Mouse (Mus musculus) ovary, postnatal 14 days (tissue): ENCODE measurements at regions not wholly inside any gene's neighbourhood (a gene's known extent, or its start where the extent isn't known, plus 50 kb on each side); places are given as distances from the start of the nearest gene placed in this dataset.
"Not testable (repeated sequence)": the region's sequence is repeated elsewhere in the genome, so short reads cannot be mapped to it uniquely, and the experiment has no call there.

ENCODE experiments used
- DNase-seq: peaks from one replicate; pipeline ENCODE4 v3.0.0; 2022; ENCODE audit warnings: low spot score

DNA sequence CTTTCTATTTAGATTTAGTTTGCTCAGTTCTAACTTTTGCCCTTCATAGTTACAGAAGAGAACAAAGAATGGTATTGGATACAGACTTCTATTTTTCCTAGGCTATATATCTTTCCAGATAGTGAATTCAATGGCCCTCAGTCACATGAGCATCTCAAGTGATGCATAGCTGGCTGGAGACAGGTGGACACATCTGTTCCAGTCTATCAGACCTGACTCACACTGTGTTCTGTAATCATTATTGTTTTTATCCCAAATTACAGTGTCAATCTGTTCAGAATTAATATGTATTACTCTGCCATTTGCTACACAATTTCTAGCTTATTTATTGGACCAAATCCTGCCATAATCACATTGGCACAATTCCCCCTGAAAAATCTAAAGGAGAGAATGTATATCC, 298.0 kb upstream of the Foxg1 start:
- no peak for DNase-seq

DNA sequence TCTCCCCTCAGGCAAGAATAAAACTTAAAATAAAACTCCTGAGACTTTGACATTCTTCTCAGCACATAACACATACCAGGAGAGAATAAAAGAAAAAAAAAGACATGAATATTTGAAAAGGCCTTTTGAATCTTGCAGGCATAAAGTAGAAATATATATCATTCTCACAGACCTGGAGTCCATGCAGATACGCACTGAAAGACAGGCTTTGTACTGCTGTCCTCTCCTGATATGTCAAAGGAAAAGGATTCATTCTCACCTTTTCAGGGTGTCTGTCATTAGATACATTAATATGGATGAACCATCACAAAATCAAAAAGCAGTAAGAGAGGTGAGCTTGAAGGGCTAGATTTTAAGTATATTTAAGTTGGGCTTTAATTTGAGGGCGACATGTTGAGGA, 296.4 kb upstream of the Foxg1 start:
- no peak for DNase-seq

DNA sequence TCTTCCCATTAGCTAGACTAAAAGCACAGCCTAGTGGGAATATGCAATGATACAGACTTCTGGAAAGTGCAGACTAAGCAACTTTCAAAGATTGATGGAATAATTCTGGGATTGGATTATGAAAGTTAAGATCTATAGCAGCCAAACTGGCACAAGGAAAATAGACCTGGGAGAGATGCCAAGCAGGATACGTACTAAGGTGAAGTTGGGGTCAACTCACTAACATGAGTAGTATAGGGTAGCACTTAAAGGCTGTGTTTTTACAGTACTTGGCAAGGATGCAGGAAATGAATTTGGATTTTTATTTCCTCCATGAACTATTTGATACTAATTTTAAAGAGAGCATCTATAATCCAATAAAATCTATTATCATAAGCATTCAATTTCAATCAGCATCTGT, 292.3 kb upstream of the Foxg1 start:
- no peak for DNase-seq

DNA sequence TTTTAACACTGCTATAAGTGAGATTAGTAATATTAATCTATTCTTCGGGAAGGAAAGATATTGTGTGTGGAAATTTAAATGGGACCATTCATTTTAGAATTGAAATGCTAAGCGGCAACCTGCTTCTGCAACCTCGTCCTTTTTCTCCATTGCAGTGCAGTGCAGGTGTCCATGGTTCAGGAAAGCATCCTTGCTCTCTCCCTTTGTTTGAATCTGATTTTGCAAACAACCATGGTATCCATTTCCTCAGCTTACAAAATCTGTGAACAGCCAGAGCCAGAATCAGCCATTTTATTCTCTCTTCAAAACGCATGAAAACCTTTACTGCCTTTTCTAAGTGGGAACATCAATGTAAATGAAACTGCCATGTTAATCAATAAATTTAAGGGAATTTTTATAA, 276.5 kb upstream of the Foxg1 start:
- DNase-seq, result no peak

DNA sequence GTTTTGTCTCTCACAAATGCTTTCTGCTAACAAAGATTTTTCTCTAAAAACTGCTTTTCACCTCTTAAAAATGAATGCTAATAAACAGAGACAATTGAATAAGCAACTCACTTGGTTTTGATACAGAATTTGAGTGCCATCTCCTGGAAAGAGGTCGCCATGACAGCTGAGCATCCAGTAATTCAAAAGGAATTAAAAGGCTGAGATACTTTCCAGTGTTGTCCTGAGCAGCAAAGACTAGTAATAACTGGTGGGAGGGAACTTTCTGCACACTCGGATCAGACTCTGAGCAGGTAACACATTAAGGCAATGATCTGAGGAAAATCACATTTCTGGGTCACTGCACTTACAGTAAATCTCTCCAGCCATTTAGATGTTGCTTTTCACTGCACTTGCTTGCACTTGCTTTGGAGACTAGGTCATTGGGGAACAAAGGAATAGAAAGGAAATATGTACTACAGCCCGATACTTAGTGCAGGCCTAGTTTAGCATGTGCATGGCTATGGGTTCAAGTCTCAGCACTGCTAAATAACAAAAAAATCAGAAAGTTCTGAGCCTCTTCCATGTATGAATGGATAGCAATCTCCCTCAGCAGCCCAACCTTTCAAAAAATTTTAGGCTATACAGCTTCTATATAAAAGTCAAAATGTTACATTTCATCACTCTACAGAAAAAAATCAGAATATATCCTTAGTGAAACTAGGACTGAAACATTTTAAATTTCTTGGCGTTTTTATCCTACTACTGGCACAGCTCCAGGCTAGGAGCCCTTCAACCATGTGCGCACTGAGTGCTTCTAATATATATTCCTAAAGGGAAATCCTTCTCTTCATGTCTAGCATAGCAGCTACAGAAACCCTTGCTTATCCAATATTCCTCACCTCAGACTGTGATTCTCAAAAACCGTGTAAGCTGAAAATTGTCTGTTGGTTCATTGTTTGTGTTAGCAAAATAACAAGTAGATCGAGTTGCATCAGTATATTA, 275.8 kb upstream of the Foxg1 start:
- peak; percentile 6 for DNase-seq

DNA sequence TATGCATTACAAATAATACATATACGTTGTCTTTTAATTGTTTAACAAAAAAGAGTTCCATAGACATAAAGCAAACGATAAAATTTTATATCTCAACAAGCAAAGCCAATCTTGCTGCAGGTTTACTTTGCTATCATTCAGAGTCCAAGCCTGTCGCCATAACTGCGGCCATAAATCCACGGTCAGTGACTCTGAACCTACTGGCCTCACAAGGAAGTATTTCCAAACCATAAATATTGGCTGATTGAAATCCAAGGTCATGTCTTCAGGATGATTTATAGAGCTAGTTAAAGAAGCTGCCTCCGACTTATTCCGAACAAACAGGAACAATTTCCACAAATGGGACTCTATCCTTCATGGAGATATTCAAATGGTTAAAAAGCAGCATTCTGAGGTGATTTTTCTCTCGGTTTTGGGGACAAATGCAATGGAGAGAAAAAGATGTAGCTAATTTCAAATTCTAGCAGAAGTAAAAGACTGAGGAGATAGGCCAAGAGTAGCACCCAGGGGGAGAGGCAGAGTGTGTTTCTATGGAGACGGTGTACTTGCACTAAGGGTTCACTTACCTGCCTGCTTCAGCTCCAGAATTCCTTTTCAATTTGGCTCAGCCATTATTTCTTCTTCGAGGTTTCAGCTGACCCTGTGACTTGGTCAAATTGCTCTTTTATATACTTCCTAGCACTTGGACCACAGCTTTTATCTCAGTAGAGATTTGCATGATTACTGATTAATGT, 274.9 kb upstream of the Foxg1 start:
- DNase-seq, result no peak

DNA sequence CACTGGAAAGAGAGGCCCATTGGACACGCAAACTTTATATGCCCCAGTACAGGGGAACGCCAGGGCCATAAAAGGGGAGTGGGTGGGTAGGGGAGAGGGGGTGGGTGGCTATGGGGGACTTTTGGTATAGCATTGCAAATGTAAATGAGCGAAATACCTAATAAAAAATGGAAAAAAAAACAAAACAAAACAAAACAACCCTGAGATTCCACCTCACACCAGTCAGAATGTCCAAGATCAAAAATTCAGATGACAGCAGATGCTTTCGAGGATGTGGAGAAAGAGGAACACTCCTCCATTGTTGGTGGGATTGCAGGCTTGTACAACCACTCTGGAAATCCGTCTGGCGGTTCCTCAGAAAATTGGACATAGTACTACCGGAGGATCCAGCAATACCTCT, 251.4 kb upstream of the Foxg1 start:
- not testable (repeated sequence) for DNase-seq

DNA sequence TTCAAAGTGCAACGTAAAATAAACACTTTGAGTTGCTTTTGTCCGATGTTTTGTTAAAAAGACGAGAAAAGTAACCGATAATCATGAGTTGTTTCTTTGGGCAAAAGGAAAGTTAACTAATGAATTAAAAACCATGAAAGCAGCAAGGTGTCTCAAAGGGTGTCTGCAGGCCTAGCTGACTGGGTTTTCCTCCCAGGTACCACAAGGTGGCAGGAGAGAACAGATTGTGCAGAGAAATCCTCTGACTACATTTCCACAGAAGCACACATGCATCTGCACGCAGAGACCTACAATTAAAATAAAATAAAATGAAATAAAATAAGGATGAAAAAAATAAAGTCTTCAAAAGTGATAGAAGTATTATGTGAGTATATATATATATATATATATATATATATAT, 212.4 kb upstream of the Foxg1 start:
- DNase-seq, result peak; percentile 4

DNA sequence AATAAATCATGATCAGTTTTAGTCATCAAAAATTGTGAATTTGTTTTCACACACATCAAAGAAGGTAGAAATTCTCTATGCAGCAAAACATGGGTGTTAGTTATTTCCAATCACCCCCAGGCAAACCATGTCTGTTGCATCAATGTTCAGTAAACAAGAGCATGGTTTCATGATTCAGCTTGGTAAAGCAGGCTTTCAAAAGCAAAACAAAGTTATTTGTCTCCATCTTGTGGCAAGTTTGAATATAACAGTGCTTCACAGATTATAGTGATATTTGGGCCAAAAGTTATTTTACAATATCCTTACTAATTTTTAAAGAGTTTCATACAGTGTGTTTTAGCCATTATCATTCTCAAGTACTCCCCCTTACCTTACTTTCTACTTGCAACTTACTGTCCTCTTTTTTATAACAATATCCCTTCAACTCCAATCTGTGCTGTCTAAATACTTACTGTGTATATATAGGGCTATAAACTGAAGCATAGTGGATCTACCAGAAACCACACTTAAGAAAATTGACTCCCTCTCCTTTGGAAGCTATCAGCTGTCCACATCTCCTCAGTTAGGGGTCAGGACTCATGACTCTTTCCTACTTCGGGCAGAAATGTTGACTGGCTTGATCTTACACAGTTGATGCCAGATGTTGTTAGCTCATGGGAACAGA, 211.3 kb upstream of the Foxg1 start:
- DNase-seq, result no peak

DNA sequence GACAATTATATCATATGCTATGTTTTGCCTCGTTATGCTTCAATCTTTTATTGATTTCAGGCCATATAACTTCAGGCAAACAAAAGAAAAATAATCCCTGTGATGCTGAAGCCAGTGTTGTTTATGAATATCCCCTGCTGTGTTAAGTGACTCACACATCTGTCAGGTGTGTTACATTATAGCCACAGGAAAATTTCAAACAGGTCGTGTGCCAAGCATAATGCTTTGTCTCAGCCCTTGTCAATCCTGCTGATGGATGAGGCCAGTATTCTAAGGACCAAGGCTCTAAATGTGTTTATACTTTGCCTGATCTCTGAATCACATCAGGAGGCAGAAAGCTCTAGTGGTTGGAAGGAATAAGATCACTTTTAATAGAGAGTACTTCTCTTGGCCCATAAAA, 191.1 kb upstream of the Foxg1 start:
- DNase-seq, result no peak

DNA sequence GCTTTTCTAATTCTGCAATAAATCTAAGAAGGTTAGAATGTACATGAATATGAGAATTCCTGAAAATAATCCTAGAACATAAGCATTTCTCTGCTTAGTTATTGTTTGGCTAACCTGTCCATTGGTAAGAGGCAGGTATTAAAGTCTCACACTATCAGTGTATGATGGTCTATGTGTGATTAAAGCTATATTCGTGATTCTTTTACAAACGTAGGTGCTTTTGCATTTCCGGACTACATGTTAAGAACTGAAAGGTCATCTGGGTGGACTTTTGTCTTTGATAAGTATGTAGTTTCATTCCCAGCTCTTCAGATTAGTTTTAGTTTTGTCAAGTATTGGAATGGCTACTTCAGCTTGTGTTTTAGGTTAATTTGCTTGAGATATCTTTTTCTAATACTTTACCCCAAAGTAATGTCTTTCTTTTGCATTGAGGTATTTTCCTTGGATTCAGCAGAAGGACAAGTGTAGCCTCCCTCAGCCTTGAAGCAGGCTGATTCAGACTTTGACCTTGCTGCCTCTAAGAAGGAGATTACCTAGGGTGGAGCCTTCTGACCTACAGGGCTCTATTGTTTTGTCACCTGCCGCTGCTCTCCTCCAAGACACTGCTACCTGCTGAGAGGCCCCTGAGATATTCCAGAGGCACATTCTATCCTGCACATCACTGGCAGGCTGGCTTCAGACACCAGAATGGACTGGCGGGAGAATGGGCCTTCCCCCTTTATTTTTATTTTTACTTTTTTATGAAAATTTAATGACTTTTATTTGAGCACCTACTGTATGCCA, 148.7 kb upstream of the Foxg1 start:
- DNase-seq, result no peak
